Mouse (Mus musculus): ENCODE data around the gene Lipi.
A peak's percentile ranks its signal among the peaks of the same experiment; 100 is the strongest.

Gene Lipi

GRCm38 (mm10) chr16:75585961-75586360, at the start of gene Lipi:
TSS of gene Lipi (minus strand) at chr16:75586061.
- no peak for DNase-seq (ENCODE audit: low read depth)

DNA sequence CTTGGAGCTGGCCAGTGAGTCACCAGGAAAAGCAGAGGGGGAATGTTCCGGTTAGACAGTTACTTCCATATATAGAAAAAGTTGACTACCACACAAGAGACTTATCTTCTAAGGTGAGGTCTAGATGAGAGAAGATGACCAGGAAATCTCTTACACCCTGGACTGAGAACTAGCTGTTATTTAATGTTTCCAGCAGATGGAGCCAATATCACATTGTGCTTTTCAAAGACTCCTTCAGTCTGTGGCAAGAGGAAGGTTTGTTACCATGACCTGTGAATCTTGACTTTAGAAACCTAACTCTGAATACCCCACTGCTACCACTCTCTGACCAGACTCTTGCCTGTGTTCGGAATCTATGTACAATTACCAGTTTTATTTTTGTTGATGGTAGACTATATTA, 42.0 kb upstream of the Lipi start:
- DNase-seq (ENCODE audit: low read depth): peak; percentile 68

GRCm38 (mm10) chr16:75617651-75618349, 31.9 kb upstream of the Lipi start:
- DNase-seq (ENCODE audit: low read depth): peak; percentile 80

DNA sequence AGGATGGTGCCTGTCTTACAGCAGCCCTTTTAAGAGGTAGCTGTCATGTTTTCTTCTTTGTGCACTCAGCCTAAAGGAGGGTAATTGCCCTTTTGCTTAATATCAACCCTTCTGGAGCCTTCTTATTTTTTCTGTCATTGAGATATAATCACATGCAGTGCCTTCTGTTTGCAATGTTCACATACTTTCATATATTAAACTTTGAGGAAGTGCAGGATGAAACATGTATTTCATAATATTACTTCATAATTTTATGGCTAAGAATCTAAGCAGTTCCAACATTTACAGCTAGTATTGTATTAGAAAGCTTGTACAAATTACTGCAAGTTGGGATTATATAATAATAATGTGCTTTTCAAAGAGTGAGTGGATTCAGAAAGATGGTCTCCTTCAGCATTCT, 26.7 kb upstream of the Lipi start:
- DNase-seq (ENCODE audit: low read depth): no peak

GRCm38 (mm10) chr16:75606415-75606814, 20.6 kb upstream of the Lipi start:
- no peak for DNase-seq (ENCODE audit: low read depth)

GRCm38 (mm10) chr16:75593501-75594183, 7.8 kb upstream of the Lipi start:
- peak; percentile 50 for DNase-seq (ENCODE audit: low read depth)

GRCm38 (mm10) chr16:75592671-75593500, 7.0 kb upstream of the Lipi start, which contains the start of gene Rbm11:
TSS of gene Rbm11 (plus strand) at chr16:75592844.
- DNase-seq (ENCODE audit: low read depth): peak; percentile 82

GRCm38 (mm10) chr16:75586466-75586865, 605 bp upstream of the Lipi start:
- no peak for DNase-seq (ENCODE audit: low read depth)

GRCm38 (mm10) chr16:75582279-75582678, 3.6 kb downstream of the Lipi start:
- no peak for DNase-seq (ENCODE audit: low read depth)

DNA sequence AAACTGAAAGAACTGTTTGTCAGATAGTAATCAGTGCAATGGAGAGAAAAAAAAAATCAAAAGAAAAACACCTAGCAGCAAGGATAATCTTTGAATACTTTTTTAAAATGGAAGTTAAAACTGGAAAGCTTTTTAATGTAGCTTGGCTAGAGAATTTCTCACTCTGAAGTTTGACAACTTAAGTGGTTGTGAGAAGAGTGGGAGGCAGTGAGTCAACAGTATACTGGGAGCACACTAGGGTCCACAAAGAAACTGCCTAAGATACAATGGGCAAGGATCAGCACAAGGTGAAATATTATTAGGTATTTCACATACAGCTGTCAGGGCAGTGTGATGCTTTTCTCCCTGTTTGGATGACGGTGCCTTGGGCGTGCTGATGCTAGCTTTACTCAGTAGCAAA, 23.0 kb downstream of the Lipi start:
- DNase-seq (ENCODE audit: low read depth): no peak

- DNase-seq (ENCODE audit: low read depth): no peak
Measured at GRCm38 (mm10) chr16:75545310-75545709, 40.6 kb downstream of the Lipi start.

DNA sequence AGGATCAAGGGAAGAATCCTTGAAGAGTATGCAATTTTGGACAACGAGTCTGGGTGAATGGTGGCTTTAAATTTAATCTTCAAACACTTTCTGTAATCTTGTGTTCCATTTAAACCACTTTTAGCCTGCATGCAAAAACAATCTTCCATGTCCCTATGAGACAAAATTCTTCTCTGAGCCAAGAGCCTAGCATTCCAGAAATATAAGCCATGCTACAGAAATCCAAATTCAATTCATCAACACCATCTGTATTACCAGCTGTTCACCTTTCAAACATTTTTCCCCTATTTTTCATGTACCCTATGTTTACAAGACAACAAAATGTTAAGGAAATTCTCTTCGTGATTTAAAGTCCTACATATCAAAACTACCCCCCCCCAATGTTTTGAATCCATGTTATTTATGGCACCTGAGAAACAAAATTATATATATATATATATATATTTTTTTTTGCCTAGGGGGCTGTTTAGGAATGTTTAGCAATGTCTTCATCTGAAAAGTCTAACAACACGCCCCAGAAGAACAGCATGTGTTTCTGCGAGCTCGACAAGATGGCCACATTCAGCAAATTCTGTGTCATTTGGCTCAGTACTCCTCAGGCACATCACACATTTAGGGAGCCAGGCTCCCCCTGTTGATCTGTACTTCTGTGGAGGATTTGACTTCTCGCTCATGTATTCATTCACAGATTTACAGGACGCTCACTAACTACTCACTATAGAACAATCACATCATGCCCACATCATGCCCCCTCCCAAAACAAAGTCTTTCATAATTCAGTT, 47.9 kb downstream of the Lipi start:
- DNase-seq (ENCODE audit: low read depth): no peak

DNA sequence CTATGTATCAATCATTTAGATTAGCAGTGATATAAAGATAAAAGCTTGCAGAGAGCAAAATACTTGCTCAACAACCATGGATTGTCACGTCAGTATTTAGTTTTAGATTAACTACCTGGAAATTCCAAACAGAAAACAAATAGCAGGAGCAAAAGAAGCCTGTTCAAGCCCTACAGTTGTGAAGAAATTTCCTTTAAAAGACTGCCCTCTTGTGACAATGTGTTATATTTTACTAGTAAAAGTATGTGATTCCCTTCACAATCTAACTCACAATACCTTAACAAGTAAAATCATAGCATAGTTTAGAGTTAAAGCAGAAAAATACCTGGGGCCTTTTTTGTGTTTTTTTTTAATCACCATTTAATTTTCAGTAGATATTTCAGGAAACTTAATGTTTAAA, 54.2 kb downstream of the Lipi start:
- peak; percentile 64 for DNase-seq (ENCODE audit: low read depth)

DNA sequence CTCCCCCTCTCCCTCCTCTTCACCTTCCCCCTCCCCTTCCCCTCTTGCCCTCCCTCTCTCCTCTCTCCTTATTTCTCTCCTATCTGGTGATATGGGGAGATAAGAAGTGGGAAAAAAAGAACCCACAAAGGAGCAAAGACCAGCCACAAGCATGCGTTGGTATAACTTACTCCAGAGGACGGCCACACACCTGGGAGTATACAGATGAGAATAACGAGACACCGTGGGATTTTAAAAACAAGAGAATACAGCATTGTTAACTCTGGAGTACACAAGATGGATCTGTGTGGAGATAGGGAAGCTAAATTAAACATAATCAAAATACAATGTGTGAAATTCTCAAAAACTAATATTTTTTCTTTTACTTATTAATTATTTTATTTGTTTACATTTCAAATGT, 89.3 kb downstream of the Lipi start:
- no peak for DNase-seq (ENCODE audit: low read depth)
